Mouse (Mus musculus): ENCODE measurements around the gene Gnb3. TPM values are rescaled to one million over a fixed set of nuclear protein-coding genes. Genes with fewer than 3 reads are reported as not detected.
A peak's percentile ranks its signal among the peaks of the same experiment; 100 is the strongest.
"Not testable (repeated sequence)": the region's sequence is repeated elsewhere in the genome, so short reads cannot be mapped to it uniquely, and the experiment has no call there.

Gene Gnb3
- polyA plus RNA-seq, 1 experiment from 2014 or later = 4.2 TPM

GRCm38 (mm10) chr6:124813933-124814332, 26.1 kb downstream of the Gnb3 start, which contains the start of gene Tpi1:
TSS of gene Tpi1 (minus strand) at chr6:124814296.
- 0% methylated on average over 22 of the region's 22 CpGs for WGBS
- H3K36me3 ChIP-seq (ENCODE audit: control insufficient read depth, insufficient read depth) = peaks cover 41% of the 10 kb centered on the region
- H3K27ac ChIP-seq (ENCODE audit: low read length) = peak within 1 kb of the TSS; percentile 99

DNA sequence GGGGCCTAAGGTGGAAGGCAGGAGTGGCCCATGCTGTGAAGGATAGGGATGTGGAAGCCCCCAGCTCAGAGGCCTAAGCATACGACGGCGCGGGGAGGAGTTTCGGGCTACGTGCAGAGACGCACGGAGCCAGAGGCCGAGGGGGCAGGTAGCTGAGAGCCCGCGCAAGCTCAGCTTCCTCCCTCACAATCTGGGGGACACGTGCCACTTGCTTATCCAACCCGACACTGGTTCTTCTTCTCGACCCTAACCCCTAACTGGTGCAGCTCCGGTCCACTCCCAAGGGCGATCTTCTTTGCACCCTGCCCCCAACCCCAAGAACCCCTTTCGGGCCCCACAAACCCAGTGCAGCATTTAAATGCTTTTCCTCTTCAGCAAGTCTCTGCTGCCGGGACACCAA, 26.6 kb downstream of the Gnb3 start:
- peak; percentile 71 for ATAC-seq (replicated peaks; ENCODE audit: extremely low read depth, insufficient read depth, low FRiP score)
- peak overlapping the region; percentile 99 for H3K27ac ChIP-seq (ENCODE audit: low read length)
- H3K4me3 ChIP-seq (ENCODE audit: low read length) = peak overlapping the region; percentile 89
- peaks cover 41% of the 10 kb centered on the region for H3K4me1 ChIP-seq (ENCODE audit: control insufficient read depth, insufficient read depth, low read length)
- WGBS = under 1% methylated on average over 18 of the region's 18 CpGs
- peak overlapping the region; percentile 90 for H3K4me2 ChIP-seq (ENCODE audit: low read depth, low read length)
- H3K9me3 ChIP-seq (replicated peaks; ENCODE audit: control insufficient read depth, low read length) = no peaks in the 10 kb centered on the region
- H3K27me3 ChIP-seq (ENCODE audit: control insufficient read depth, insufficient read depth, low read length) = no peaks in the 10 kb centered on the region
- peak overlapping the region; percentile 97 for H3K9ac ChIP-seq (ENCODE audit: low read length)
- peaks cover 40% of the 10 kb centered on the region for H3K36me3 ChIP-seq (ENCODE audit: control insufficient read depth, insufficient read depth)

More at GRCm38 (mm10) chr6:124813933-124814332, 26.1 kb downstream of the Gnb3 start, which contains the start of gene Tpi1:
- peak within 1 kb of the TSS; percentile 89 for H3K4me3 ChIP-seq (ENCODE audit: low read length)
- ATAC-seq (replicated peaks; ENCODE audit: extremely low read depth, insufficient read depth, low FRiP score) = peak; percentile 88
- peaks cover 41% of the 10 kb centered on the region for H3K4me1 ChIP-seq (ENCODE audit: control insufficient read depth, insufficient read depth, low read length)
- H3K27me3 ChIP-seq (ENCODE audit: control insufficient read depth, insufficient read depth, low read length) = no peaks in the 10 kb centered on the region
- no peaks in the 10 kb centered on the region for H3K9me3 ChIP-seq (replicated peaks; ENCODE audit: control insufficient read depth, low read length)
- H3K9ac ChIP-seq (ENCODE audit: low read length) = peak within 1 kb of the TSS; percentile 97
- H3K4me2 ChIP-seq (ENCODE audit: low read depth, low read length) = peak within 1 kb of the TSS; percentile 90

DNA sequence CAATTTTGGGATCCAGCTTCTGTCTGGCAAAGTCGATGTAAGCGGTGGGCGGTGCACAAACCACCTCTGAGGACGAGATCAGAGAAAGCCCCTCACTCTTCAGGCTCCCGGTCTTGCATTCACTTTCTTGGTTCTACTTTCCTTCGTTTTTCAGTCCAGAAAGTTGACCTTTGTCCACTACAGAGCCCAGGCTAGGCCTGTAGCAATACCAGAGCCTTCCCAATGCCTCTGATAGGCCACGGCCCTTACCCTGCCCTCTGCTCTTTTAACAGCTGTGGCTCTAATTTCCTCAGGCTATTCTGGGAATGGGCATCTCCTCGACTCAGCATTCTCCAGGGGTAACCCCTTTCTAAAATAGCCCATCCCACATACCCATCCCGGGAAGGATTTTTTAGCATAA, 27.2 kb downstream of the Gnb3 start:
- Histone ChIP-seq H3K4me2 (ENCODE audit: low read depth, low read length) (peak overlapping the region; percentile 90), H3K4me3 (ENCODE audit: low read length) (peak overlapping the region; percentile 89), H3K27ac (ENCODE audit: low read length) (peak overlapping the region; percentile 99), H3K9me3 (replicated peaks; ENCODE audit: control insufficient read depth, low read length) (no peaks in the 10 kb centered on the region), H3K36me3 (ENCODE audit: control insufficient read depth, insufficient read depth) (peaks cover 34% of the 10 kb centered on the region), H3K4me1 (ENCODE audit: control insufficient read depth, insufficient read depth, low read length) (peaks cover 46% of the 10 kb centered on the region), H3K27me3 (ENCODE audit: control insufficient read depth, insufficient read depth, low read length) (no peaks in the 10 kb centered on the region), H3K9ac (ENCODE audit: low read length) (peak overlapping the region; percentile 97)
- WGBS = 13% methylated on average over 9 of the region's 9 CpGs
- ATAC-seq (replicated peaks; ENCODE audit: extremely low read depth, insufficient read depth, low FRiP score) = no peak

- no peak for ATAC-seq (replicated peaks; ENCODE audit: extremely low read depth, insufficient read depth, low FRiP score)
- Histone ChIP-seq H3K27me3 (ENCODE audit: control insufficient read depth, insufficient read depth, low read length) (no peaks in the 10 kb centered on the region), H3K27ac (ENCODE audit: low read length) (peak overlapping the region; percentile 99), H3K36me3 (ENCODE audit: control insufficient read depth, insufficient read depth) (peaks cover 25% of the 10 kb centered on the region), H3K4me3 (ENCODE audit: low read length) (peak overlapping the region; percentile 89), H3K9me3 (replicated peaks; ENCODE audit: control insufficient read depth, low read length) (no peaks in the 10 kb centered on the region), H3K4me2 (ENCODE audit: low read depth, low read length) (peak overlapping the region; percentile 90), H3K9ac (ENCODE audit: low read length) (peak overlapping the region; percentile 97), H3K4me1 (ENCODE audit: control insufficient read depth, insufficient read depth, low read length) (peaks cover 52% of the 10 kb centered on the region)
- WGBS = 69% methylated on average over 24 of the region's 24 CpGs
These were observed 28.1 kb downstream of the Gnb3 start for GRCm38 (mm10) chr6:124811701-124812560.

DNA sequence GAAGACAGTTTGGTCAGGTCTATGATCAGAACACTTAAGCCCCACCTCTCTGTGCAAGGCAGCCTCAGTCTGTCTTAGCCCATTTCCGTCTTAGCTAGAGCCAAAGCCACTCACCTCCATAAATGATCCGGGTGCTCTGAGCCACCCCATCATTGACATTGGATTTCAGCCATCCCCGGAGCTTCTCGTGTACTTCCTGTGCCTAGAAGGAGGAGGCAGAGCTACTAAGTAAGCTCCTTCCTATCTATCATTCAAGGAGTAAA, 28.7 kb downstream of the Gnb3 start:
- H3K9ac ChIP-seq (ENCODE audit: low read length) = peak overlapping the region; percentile 5; the same call in 1 of the 2 replicates
- no peak overlapping the region for H3K4me2 ChIP-seq (ENCODE audit: low read depth, low read length)
- 72% methylated on average over 4 of the region's 4 CpGs for WGBS
- peaks cover 19% of the 10 kb centered on the region for H3K36me3 ChIP-seq (ENCODE audit: control insufficient read depth, insufficient read depth)
- no peak overlapping the region for H3K4me3 ChIP-seq (ENCODE audit: low read length)
- no peaks in the 10 kb centered on the region for H3K27me3 ChIP-seq (ENCODE audit: control insufficient read depth, insufficient read depth, low read length)
- H3K27ac ChIP-seq (ENCODE audit: low read length) = peak overlapping the region; percentile 14; the same call in 1 of the 2 replicates
- no peaks in the 10 kb centered on the region for H3K9me3 ChIP-seq (replicated peaks; ENCODE audit: control insufficient read depth, low read length)
- ATAC-seq (replicated peaks; ENCODE audit: extremely low read depth, insufficient read depth, low FRiP score) = no peak
- peaks cover 56% of the 10 kb centered on the region for H3K4me1 ChIP-seq (ENCODE audit: control insufficient read depth, insufficient read depth, low read length)

- H3K36me3 ChIP-seq (ENCODE audit: control insufficient read depth, insufficient read depth) = peaks cover 18% of the 10 kb centered on the region
- not testable (repeated sequence) for H3K9ac ChIP-seq (ENCODE audit: low read length); H3K4me2 ChIP-seq (ENCODE audit: low read depth, low read length); H3K27ac ChIP-seq (ENCODE audit: low read length); H3K4me3 ChIP-seq (ENCODE audit: low read length); H3K27me3 ChIP-seq (ENCODE audit: control insufficient read depth, insufficient read depth, low read length); H3K9me3 ChIP-seq (replicated peaks; ENCODE audit: control insufficient read depth, low read length); ATAC-seq (replicated peaks; ENCODE audit: extremely low read depth, insufficient read depth, low FRiP score)
- 73% methylated on average over 11 of the region's 11 CpGs for WGBS
- H3K4me1 ChIP-seq (ENCODE audit: control insufficient read depth, insufficient read depth, low read length) = peaks cover 62% of the 10 kb centered on the region
These were observed 29.3 kb downstream of the Gnb3 start for GRCm38 (mm10) chr6:124810566-124811402.

DNA sequence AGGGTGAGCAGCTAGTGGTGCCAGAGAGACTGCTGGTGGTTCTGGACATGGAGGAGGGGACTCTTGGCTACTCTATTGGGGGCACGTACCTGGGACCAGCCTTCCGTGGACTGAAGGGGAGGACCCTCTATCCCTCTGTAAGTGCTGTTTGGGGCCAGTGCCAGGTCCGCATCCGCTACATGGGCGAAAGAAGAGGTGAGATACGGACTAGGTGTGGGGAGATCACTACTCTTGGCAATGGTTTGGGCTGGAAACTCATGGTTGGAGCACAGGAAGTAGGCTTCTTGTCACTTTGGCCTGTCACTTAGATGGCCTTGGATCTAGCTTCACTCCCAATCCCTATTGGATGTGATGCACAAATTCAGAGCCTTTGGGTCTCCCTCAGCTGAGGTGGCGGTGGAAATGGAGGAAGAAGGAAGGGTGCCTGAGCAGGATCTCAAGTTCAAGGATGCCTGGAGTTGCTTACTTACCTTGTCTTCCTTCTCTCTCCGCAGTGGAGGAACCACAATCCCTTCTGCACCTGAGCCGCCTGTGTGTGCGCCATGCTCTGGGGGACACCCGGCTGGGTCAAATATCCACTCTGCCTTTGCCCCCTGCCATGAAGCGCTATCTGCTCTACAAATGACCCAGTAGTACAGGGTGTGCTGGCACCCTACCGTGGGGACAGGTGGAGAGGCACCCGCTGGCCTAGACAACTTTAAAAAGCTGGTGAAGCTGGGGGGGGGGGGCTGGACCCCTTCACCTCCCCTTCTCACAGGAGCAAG, 30.1 kb downstream of the Gnb3 start:
- peak overlapping the region; percentile 92 for H3K27ac ChIP-seq (ENCODE audit: low read length)
- no peaks in the 10 kb centered on the region for H3K27me3 ChIP-seq (ENCODE audit: control insufficient read depth, insufficient read depth, low read length)
- H3K4me1 ChIP-seq (ENCODE audit: control insufficient read depth, insufficient read depth, low read length) = peaks cover 65% of the 10 kb centered on the region
- no peaks in the 10 kb centered on the region for H3K9me3 ChIP-seq (replicated peaks; ENCODE audit: control insufficient read depth, low read length)
- H3K9ac ChIP-seq (ENCODE audit: low read length) = peak overlapping the region; percentile 92
- 41% methylated on average over 14 of the region's 14 CpGs for WGBS
- H3K4me2 ChIP-seq (ENCODE audit: low read depth, low read length) = peak overlapping the region; percentile 100
- no peak for ATAC-seq (replicated peaks; ENCODE audit: extremely low read depth, insufficient read depth, low FRiP score)
- peak overlapping the region; percentile 79 for H3K4me3 ChIP-seq (ENCODE audit: low read length)
- H3K36me3 ChIP-seq (ENCODE audit: control insufficient read depth, insufficient read depth) = peaks cover 18% of the 10 kb centered on the region

DNA sequence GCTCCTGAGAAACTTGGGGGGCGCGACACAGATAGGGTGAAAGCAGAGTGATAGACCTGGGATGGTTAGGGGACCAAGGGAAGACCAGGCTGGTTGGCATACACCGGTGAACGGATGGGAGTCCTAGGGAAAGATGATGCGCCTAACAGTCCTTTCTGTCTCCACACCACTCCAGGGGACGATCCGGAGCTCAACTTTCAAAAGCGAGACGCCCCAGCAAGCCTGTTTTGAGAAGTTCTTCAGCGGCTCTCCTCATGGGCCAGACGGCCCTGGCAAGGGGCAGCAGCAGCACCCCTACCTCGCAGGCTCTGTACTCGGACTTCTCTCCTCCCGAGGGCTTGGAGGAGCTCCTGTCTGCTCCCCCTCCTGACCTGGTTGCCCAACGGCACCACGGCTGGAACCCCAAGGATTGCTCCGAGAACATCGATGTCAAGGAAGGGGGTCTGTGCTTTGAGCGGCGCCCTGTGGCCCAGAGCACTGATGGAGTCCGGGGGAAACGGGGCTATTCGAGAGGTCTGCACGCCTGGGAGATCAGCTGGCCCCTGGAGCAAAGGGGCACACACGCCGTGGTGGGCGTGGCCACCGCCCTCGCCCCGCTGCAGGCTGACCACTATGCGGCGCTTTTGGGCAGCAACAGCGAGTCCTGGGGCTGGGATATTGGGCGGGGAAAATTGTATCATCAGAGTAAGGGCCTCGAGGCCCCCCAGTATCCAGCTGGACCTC, 30.9 kb downstream of the Gnb3 start:
- H3K9me3 ChIP-seq (replicated peaks; ENCODE audit: control insufficient read depth, low read length) = no peaks in the 10 kb centered on the region
- 0 out of 2 replicates have a peak, but pooled peaks have one; percentile 20 for ATAC-seq (replicated peaks; ENCODE audit: extremely low read depth, insufficient read depth, low FRiP score)
- H3K4me2 ChIP-seq (ENCODE audit: low read depth, low read length) = peak overlapping the region; percentile 100
- H3K4me3 ChIP-seq (ENCODE audit: low read length) = peak overlapping the region; percentile 79
- no peaks in the 10 kb centered on the region for H3K27me3 ChIP-seq (ENCODE audit: control insufficient read depth, insufficient read depth, low read length)
- H3K9ac ChIP-seq (ENCODE audit: low read length) = peak overlapping the region; percentile 92
- H3K4me1 ChIP-seq (ENCODE audit: control insufficient read depth, insufficient read depth, low read length) = peaks cover 59% of the 10 kb centered on the region
- H3K36me3 ChIP-seq (ENCODE audit: control insufficient read depth, insufficient read depth) = peaks cover 18% of the 10 kb centered on the region
- WGBS = under 1% methylated on average over 35 of the region's 35 CpGs
- H3K27ac ChIP-seq (ENCODE audit: low read length) = peak overlapping the region; percentile 92

Data from heart, embryonic 16.5 days (tissue).